Mouse (Mus musculus): ENCODE data around the gene Gm45194.

- TF ChIP-seq FLI1 (IDR thresholded peaks at IDR 0.05; ENCODE audit: low read length) (no peak), GATA1 (IDR thresholded peaks at IDR 0.05; ENCODE audit: borderline replicate concordance, low read length) (no peak)
Measured at GRCm38 (mm10) chrX:111895084-111895779, 4.0 kb downstream of the Gm45194 start.
